Mouse (Mus musculus) mouse embryonic stem cell (cell line): ENCODE results near the gene Arhgef25.
"Not testable (repeated sequence)": the region's sequence is repeated elsewhere in the genome, so short reads cannot be mapped to it uniquely, and the experiment has no call there.

Experiments
- in situ Hi-C, 2 experiments: fragments of 300-500 bp; cut with MboI; formaldehyde crosslinking; loops; 1 replicate in 1 of 2; 3 replicates in 1 of 2; pipeline ENCODE4 v1.14.3; 2019 to 2020; ENCODE audit warnings: low sequenced_read_pairs in 2 of 2, low pct_unique_long_range_greater_than_20kb in 1 of 2, mixed read lengths in 1 of 2; ENCODE audit not compliant: unreplicated experiment in 1 of 2

Arhgef25 gene

GRCm38 (mm10) chr10:127158471-127158870 is 31.4 kb downstream of the Arhgef25 start:
- in situ Hi-C loops = no loop called here

- in situ Hi-C loops = no loop called here
Measured at GRCm38 (mm10) chr10:127156511-127156910, 33.4 kb downstream of the Arhgef25 start.

GRCm38 (mm10) chr10:127156089-127156488 is 33.8 kb downstream of the Arhgef25 start:
- in situ Hi-C loops = no loop called here

GRCm38 (mm10) chr10:127154652-127155051 is 35.2 kb downstream of the Arhgef25 start:
- in situ Hi-C loops = no loop called here

- in situ Hi-C loops = no loop called here
Measured at GRCm38 (mm10) chr10:127154241-127154640, 35.6 kb downstream of the Arhgef25 start.

- in situ Hi-C loops = no loop called here
Measured at GRCm38 (mm10) chr10:127153323-127153722, 36.6 kb downstream of the Arhgef25 start.

- in situ Hi-C loops = not testable (repeated sequence)
Measured at GRCm38 (mm10) chr10:127152556-127152955, 37.3 kb downstream of the Arhgef25 start.

- in situ Hi-C loops = not testable (repeated sequence)
Measured at GRCm38 (mm10) chr10:127151233-127151632, 38.6 kb downstream of the Arhgef25 start.

GRCm38 (mm10) chr10:127150471-127150872 is 39.4 kb downstream of the Arhgef25 start:
- in situ Hi-C loops = no loop called here

- in situ Hi-C loops = no loop called here
Measured at GRCm38 (mm10) chr10:127147135-127147534, 42.7 kb downstream of the Arhgef25 start.

- in situ Hi-C loops = no loop called here
Measured at GRCm38 (mm10) chr10:127145303-127145702, 44.6 kb downstream of the Arhgef25 start.

GRCm38 (mm10) chr10:127144536-127144935 is 45.3 kb downstream of the Arhgef25 start:
- in situ Hi-C loops = no loop called here

GRCm38 (mm10) chr10:127143228-127143627 is 46.7 kb downstream of the Arhgef25 start:
- in situ Hi-C loops = no loop called here

GRCm38 (mm10) chr10:127141500-127141899 is 48.4 kb downstream of the Arhgef25 start:
- in situ Hi-C loops = no loop called here

GRCm38 (mm10) chr10:127140971-127141370 is 48.9 kb downstream of the Arhgef25 start:
- in situ Hi-C loops = no loop called here

- in situ Hi-C loops = no loop called here
Measured at GRCm38 (mm10) chr10:127138328-127139141, 51.3 kb downstream of the Arhgef25 start.

GRCm38 (mm10) chr10:127137896-127138295 is 52.0 kb downstream of the Arhgef25 start:
- in situ Hi-C loops = no loop called here

GRCm38 (mm10) chr10:127136510-127136909 is 53.4 kb downstream of the Arhgef25 start:
- in situ Hi-C loops = no loop called here

- in situ Hi-C loops = no loop called here
Measured at GRCm38 (mm10) chr10:127135118-127135836, 54.6 kb downstream of the Arhgef25 start.
